Mouse (Mus musculus) ES-E14 (cell line): ENCODE measurements at regions not wholly inside any gene's neighbourhood (a gene's known extent, or its start where the extent isn't known, plus 50 kb on each side); places are given as distances from the start of the nearest gene placed in this dataset.
A peak's percentile ranks its signal among the peaks of the same experiment; 100 is the strongest.

Source experiments
- HCFC1 ChIP-seq: IDR thresholded peaks from 2 replicates; pipeline ENCODE4 v1.6.1; 2012; ENCODE audit warnings: low read length, inconsistent platforms, borderline replicate concordance; ENCODE audit not compliant: insufficient read depth
- MAFK ChIP-seq: IDR thresholded peaks from 2 replicates; pipeline ENCODE4 v1.6.1; 2014; ENCODE audit warnings: mild to moderate bottlenecking, low read depth, low read length, inconsistent platforms; ENCODE audit not compliant: insufficient read depth

DNA sequence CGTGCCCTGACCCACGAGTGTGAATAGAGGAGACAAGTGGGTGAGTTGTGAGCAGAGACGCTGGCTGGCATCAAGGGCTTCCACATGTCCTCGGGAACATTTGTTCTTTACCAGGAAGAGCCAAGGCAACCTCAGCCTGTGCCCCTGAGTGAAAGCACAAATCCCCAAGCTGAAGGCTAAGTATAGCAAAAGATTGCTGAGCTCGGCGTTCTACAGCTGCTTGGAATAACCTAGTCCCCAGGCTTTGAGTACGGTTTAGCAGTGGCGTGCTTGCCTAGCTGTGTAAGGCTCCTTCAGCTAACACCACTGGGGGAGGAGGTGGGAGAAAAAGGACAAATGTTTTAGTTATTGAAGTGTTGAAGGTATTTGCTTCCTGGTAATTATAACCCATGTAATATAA, 210.8 kb upstream of the Habp2 start:
- no peak for TF ChIP-seq HCFC1
- peak; percentile 68 for TF ChIP-seq MAFK
